Mouse (Mus musculus) layer of hippocampus, postnatal 14 days (tissue): Measurements from ENCODE around the gene Cpvl. TPM values are rescaled to one million over a fixed set of nuclear protein-coding genes. Genes with fewer than 3 reads are reported as not detected.

ENCODE experiments used
- DNase-seq, 2 experiments: peaks; one replicate each; pipeline ENCODE4 v3.0.0; 2021 to 2022; ENCODE audit warnings: low spot score in 2 of 2, mixed read lengths in 1 of 2
- total RNA-seq, 2 experiments: library from RNA; stranded (reverse); gene quantifications; 2 replicates each; pipeline ENCODE4 v1.2.3; 2021

Cpvl gene
- total RNA-seq, 2 experiments from 2014 or later = 0.30 TPM; not detected in 1

GRCm38 (mm10) chr6:53972238-53972743 lies 6.2 kb downstream of the Cpvl start:
- DNase-seq = no peak

- peak in 1 of 2 experiments; percentile 45 for DNase-seq
Observed at GRCm38 (mm10) chr6:53971729-53972128, 6.7 kb downstream of the Cpvl start.

GRCm38 (mm10) chr6:53969081-53969480 lies 9.4 kb downstream of the Cpvl start:
- DNase-seq = no peak

- no peak for DNase-seq
Observed at GRCm38 (mm10) chr6:53968550-53968949, 9.9 kb downstream of the Cpvl start.

- no peak for DNase-seq
Observed at GRCm38 (mm10) chr6:53966595-53966994, 11.9 kb downstream of the Cpvl start.

GRCm38 (mm10) chr6:53965900-53966299 lies 12.6 kb downstream of the Cpvl start:
- DNase-seq = no peak

GRCm38 (mm10) chr6:53963906-53964496 lies 14.5 kb downstream of the Cpvl start:
- no peak for DNase-seq

- no peak for DNase-seq
Observed at GRCm38 (mm10) chr6:53962006-53962405, 16.5 kb downstream of the Cpvl start.

- DNase-seq = no peak
Observed at GRCm38 (mm10) chr6:53959826-53960225, 18.6 kb downstream of the Cpvl start.

- DNase-seq = peak; percentile 69 to 87
Observed at GRCm38 (mm10) chr6:53958321-53958720, 20.1 kb downstream of the Cpvl start.

GRCm38 (mm10) chr6:53956513-53956912 lies 22.0 kb downstream of the Cpvl start:
- DNase-seq = no peak

GRCm38 (mm10) chr6:53955846-53956245 lies 22.6 kb downstream of the Cpvl start:
- no peak for DNase-seq

- DNase-seq = no peak
Observed at GRCm38 (mm10) chr6:53955271-53955670, 23.2 kb downstream of the Cpvl start.

GRCm38 (mm10) chr6:53954106-53954505 lies 24.4 kb downstream of the Cpvl start:
- DNase-seq = peak; percentile 46 to 65

GRCm38 (mm10) chr6:53953348-53953747 lies 25.1 kb downstream of the Cpvl start:
- DNase-seq = no peak

GRCm38 (mm10) chr6:53951421-53951820 lies 27.1 kb downstream of the Cpvl start:
- DNase-seq = no peak

GRCm38 (mm10) chr6:53950876-53951275 lies 27.6 kb downstream of the Cpvl start:
- no peak for DNase-seq

- DNase-seq = no peak
Observed at GRCm38 (mm10) chr6:53948388-53949035, 30.0 kb downstream of the Cpvl start.

- no peak for DNase-seq
Observed at GRCm38 (mm10) chr6:53944887-53945286, 33.6 kb downstream of the Cpvl start.

- no peak for DNase-seq
Observed at GRCm38 (mm10) chr6:53944417-53944816, 34.1 kb downstream of the Cpvl start.

- DNase-seq = no peak
Observed at GRCm38 (mm10) chr6:53942190-53942831, 36.2 kb downstream of the Cpvl start.

GRCm38 (mm10) chr6:53939752-53940151 lies 38.7 kb downstream of the Cpvl start:
- no peak for DNase-seq
